Mouse (Mus musculus): ENCODE results near the gene Abcc4.

GRCm38 (mm10) chr14:118673501-118673900 lies 32.5 kb downstream of the Abcc4 start:
- no peak for TF ChIP-seq CTCF (IDR thresholded peaks at IDR 0.05; ENCODE audit: borderline replicate concordance, insufficient read depth, low read depth, low read length)
- TF ChIP-seq POLR2A (IDR thresholded peaks at IDR 0.05; ENCODE audit: borderline replicate concordance, insufficient read depth, low read length): no peak

Data from cerebellum, adult 2 months (tissue).